Mouse (Mus musculus) heart, postnatal 0 days (tissue): ENCODE data around the gene Foxl2. TPM values are rescaled to one million over a fixed set of nuclear protein-coding genes. Genes with fewer than 3 reads are reported as not detected.

Experiments used
- ATAC-seq: fragments of 200-750 bp; cut with Nextera tagmentation; 2 replicates; pipeline ENCODE4 v1.8.0; 2017; ENCODE audit warnings: low read depth, moderate number of reproducible peaks, moderate library complexity; ENCODE audit not compliant: insufficient read depth
- DNase-seq: peaks from one replicate; pipeline ENCODE4 v3.0.0-alpha.2; 2016; ENCODE audit warnings: low spot score
- H3K27ac ChIP-seq: fragments of 300-500 bp; sonication (generic); 2 replicates; pipeline ENCODE4 v1.5.1; 2014; ENCODE audit warnings: low read depth, mild to moderate bottlenecking
- H3K27me3 ChIP-seq: fragments of 300-500 bp; sonication (generic); 2 replicates; pipeline ENCODE4 v1.6.1; 2014; ENCODE audit warnings: low read length, mixed read lengths; ENCODE audit not compliant: control insufficient read depth, insufficient read depth
- H3K36me3 ChIP-seq: fragments of 300-500 bp; sonication (generic); replicated peaks from 2 replicates; pipeline ENCODE4 v1.6.1; 2014; ENCODE audit warnings: low read length, mixed read lengths; ENCODE audit not compliant: control insufficient read depth, insufficient read depth
- H3K4me1 ChIP-seq: fragments of 300-500 bp; sonication (generic); 2 replicates; pipeline ENCODE4 v1.6.1; 2014; ENCODE audit warnings: antibody characterized with exemption; ENCODE audit not compliant: control insufficient read depth, insufficient read depth
- H3K4me2 ChIP-seq: fragments of 300-500 bp; sonication (generic); 2 replicates; pipeline ENCODE4 v1.6.1; 2014; ENCODE audit warnings: low read depth, mild to moderate bottlenecking, low read length, moderate library complexity
- H3K4me3 ChIP-seq: fragments of 300-500 bp; sonication (generic); 2 replicates; pipeline ENCODE4 v1.5.1; 2014; ENCODE audit warnings: low read depth, low read length
- H3K9ac ChIP-seq: fragments of 300-500 bp; sonication (generic); replicated peaks from 2 replicates; pipeline ENCODE4 v1.6.1; 2014; ENCODE audit warnings: low read depth, low read length, mixed read lengths
- H3K9me3 ChIP-seq: fragments of 300-500 bp; sonication (generic); replicated peaks from 2 replicates; pipeline ENCODE4 v1.6.1; 2016; ENCODE audit warnings: low read length; ENCODE audit not compliant: control insufficient read depth
- CTCF ChIP-seq: IDR thresholded peaks from 2 replicates; pipeline ENCODE4 v1.5.1; 2016; ENCODE audit warnings: antibody characterized with exemption, control low read depth, low read depth
- EP300 ChIP-seq: IDR thresholded peaks from 2 replicates; pipeline ENCODE4 v1.6.1; 2016; ENCODE audit warnings: antibody characterized with exemption, low read depth
- WGBS: fragments of 180-500 bp; shearing (Covaris S2); extraction: QIAGEN DNeasy Blood & Tissue Kit; methylation state at CpG from one replicate; pipeline ENCODE4 v1.1.7; 2014; 5-methylcytosine and 5-hydroxymethylcytosine counted together
- polyA plus RNA-seq: library from polyadenylated mRNA; unstranded; fragments of >200 nt; fragmentation: Nextera tagmentation; extraction: Ambion mirVana; gene quantifications from 2 replicates; pipeline ENCODE4 v1.2.1, GENCODE M21; 2015
- total RNA-seq: library from RNA; depleted of rRNA; stranded (reverse); fragments of >200 nt; gene quantifications from 2 replicates; pipeline ENCODE4 v1.2.3, GENCODE M21; 2014; ENCODE audit warnings: low replicate concordance

Foxl2 gene
- total and polyA plus RNA-seq, 2 experiments from 2014 or later: not detected

DNA sequence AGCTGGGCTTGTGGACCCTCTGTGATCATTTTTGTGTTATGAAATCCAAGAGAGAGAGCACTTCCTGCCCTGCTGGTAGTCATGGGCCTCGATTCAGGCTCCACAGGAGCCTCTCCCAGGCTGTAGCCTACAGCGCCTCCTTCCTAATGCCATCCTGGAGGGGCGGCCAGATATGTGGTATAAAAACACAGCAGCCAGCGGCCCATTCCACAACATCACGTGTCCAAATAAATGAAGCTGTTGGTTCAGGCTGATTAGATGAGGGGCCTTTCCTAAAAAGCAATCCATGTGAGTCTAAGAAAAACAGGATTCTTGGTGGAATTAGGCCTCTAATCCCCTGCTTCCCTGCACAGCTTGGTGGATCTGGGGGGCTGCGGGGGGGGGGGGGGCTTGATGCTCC is 22.2 kb upstream of the Foxl2 start:
- Histone ChIP-seq H3K9me3 (peaks cover 4% of the 10 kb centered on the region; the same call in 1 of the 2 replicates), H3K9ac (no peak overlapping the region), H3K36me3 (no peaks in the 10 kb centered on the region), H3K4me1 (no peaks in the 10 kb centered on the region), H3K27ac (no peak overlapping the region), H3K27me3 (0 out of 2 replicates have a peak, but pooled peaks cover 3% of the 10 kb centered on the region), H3K4me2 (no peak overlapping the region), H3K4me3 (no peak overlapping the region)
- DNase-seq (no peak), ATAC-seq (no peak)
- 35% methylated on average over 6 of the region's 6 CpGs for WGBS
- TF ChIP-seq CTCF (no peak), EP300 (no peak)

DNA sequence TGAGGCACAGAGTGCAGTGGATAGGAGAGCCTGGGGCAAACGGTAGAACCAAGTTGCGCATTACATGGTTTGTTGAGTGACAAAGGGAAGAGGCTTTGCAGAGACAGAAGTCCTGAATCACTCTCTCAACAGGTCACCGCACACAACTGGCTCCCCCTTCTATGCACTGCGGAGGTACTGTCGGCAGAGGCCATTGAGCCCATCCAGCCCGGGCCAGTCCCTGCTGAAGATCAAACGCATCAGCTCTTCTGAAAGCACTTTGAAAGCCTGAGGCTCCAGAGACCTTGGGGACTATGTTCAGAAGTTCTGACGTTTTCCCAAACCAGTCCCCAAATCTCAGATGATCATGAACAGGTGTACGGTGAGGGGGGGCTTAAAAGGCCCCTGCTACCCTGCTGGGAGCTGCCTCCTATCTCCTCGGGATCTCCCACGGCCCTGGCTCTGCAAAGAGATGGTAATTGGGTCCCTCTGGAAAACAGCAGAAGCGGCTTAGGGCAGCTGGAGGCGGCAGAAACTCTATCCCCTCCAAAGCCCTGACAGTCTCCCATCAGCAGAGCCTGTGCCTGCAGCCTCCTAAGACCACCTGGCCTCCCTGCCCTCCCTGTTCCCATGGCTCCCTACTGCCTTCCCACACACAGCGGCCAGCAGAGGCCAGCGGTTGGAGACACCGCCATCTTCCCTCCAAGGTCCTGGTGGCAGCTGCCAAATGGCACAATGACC is 19.7 kb upstream of the Foxl2 start:
- TF ChIP-seq EP300 (no peak), CTCF (no peak)
- Histone ChIP-seq H3K4me1 (no peaks in the 10 kb centered on the region), H3K27ac (no peak overlapping the region), H3K4me2 (no peak overlapping the region), H3K4me3 (no peak overlapping the region), H3K9ac (no peak overlapping the region), H3K36me3 (no peaks in the 10 kb centered on the region), H3K9me3 (no peaks in the 10 kb centered on the region), H3K27me3 (0 out of 2 replicates have a peak, but pooled peaks cover 3% of the 10 kb centered on the region)
- DNase-seq (no peak), ATAC-seq (no peak)
- 21% methylated on average over 16 of the region's 16 CpGs for WGBS

DNA sequence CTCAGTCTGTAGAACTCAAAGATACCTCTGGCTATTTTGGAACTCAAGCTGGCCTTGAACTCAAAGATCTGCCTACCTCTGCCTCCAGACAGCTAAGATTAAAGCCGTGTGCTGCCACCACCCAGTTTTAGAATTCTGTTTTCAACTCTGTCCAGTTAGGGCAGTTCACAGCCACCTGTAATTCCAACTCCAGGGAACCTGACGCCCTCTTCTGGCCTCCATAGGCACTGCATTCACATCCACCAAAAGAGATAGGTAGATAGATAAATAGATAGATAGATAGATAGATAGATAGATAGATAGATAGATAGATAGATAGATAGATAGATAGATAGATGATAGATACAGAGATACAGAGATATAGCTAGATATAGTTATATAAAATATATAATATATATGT is 15.8 kb upstream of the Foxl2 start:
- no peaks in the 10 kb centered on the region for H3K9me3 ChIP-seq
- WGBS: 29% methylated on average over 2 of the region's 2 CpGs
- no peaks in the 10 kb centered on the region for H3K36me3 ChIP-seq
- no peaks in the 10 kb centered on the region for H3K4me1 ChIP-seq
- H3K27ac ChIP-seq: no peak overlapping the region
- H3K4me3 ChIP-seq: no peak overlapping the region
- H3K27me3 ChIP-seq: 0 out of 2 replicates have a peak, but pooled peaks cover 8% of the 10 kb centered on the region
- H3K9ac ChIP-seq: no peak overlapping the region
- DNase-seq (no peak), ATAC-seq (no peak)
- TF ChIP-seq EP300: no peak
- TF ChIP-seq CTCF: no peak
- H3K4me2 ChIP-seq: no peak overlapping the region

DNA sequence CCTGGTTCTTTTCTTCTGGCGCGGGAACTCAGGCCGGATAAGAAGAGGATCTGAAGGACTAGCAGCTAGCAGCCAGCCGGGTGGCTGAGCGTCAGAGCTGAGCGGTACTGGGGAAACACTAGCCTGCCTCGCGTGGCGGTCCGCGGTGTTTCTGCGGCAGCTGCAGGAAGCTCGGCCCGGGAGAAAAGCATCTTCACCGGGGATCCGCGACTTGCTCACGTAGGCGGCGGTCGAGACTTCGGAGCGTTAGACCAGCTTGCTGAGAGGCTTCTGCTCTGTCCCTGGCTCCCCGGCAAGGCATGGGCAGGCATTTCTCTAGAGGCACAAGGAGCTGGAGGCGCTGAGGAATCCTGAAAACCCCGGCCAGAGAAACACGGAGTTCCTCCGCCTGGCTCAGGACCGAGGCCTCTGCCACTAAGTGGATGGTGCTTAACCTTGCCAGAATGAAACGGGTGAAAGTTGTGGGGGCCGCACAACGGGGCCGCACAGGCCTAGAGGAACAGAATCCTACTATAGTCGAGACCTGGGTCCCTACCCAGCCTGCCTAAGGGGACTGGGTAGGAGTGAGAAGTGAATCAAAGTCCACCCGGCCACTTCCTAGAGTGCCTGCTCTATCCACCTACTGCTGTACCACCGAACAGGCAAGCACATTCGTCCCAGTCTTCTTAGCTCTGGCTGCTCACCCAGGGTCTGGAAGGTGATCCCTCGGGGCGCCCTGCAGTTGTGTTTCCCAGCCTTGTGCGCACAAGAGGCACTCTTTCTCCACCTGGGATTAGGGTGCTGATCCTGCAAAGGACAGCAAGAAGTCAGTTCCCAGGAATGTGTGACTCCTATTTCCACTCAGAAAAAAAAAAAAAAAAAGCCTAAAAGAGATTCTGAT is 2.7 kb upstream of the Foxl2 start:
- H3K9ac ChIP-seq: no peak overlapping the region
- H3K27ac ChIP-seq: no peak overlapping the region
- peaks cover 83% of the 10 kb centered on the region for H3K27me3 ChIP-seq
- ATAC-seq: no peak
- no peak overlapping the region for H3K4me2 ChIP-seq
- no peaks in the 10 kb centered on the region for H3K9me3 ChIP-seq
- no peak overlapping the region for H3K4me3 ChIP-seq
- peaks cover 23% of the 10 kb centered on the region for H3K4me1 ChIP-seq
- DNase-seq: no peak
- no peaks in the 10 kb centered on the region for H3K36me3 ChIP-seq
- TF ChIP-seq EP300 (no peak), CTCF (no peak)
- under 1% methylated on average over 40 of the region's 40 CpGs for WGBS

DNA sequence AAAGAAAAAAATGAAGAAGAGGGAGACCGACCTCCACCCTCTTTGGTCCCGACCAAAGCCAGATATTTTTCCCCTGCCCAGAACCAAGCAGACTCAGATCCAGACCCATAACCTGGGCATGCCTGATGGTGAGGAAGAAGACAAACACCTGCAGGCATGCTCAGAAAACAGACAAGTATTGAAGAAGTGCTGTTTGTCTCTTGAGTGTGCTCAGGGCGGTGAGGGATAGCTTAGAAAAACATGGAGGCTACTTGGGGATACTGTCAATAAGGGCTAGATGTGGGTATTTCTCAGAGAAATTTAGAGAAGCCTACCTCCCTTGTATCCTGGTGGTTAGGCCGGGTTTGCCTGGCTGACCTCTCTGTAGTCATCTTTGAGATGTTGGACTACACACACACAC is 1.8 kb upstream of the Foxl2 start:
- TF ChIP-seq EP300 (no peak), CTCF (no peak)
- 5% methylated on average over 4 of the region's 4 CpGs for WGBS
- DNase-seq (no peak), ATAC-seq (no peak)
- Histone ChIP-seq H3K4me2 (no peak overlapping the region), H3K36me3 (no peaks in the 10 kb centered on the region), H3K27me3 (peaks cover 90% of the 10 kb centered on the region), H3K4me3 (no peak overlapping the region), H3K27ac (no peak overlapping the region), H3K9ac (no peak overlapping the region), H3K4me1 (peaks cover 23% of the 10 kb centered on the region), H3K9me3 (no peaks in the 10 kb centered on the region)
